ENCODE assay signal across 14 mouse cellular contexts in genomic region chr6:142748057-142748708, GRCm38 (mm10). TPM values are rescaled to one million over a fixed set of nuclear protein-coding genes. Genes with fewer than 3 reads are reported as not detected.
DNase-seq lines count a peak whose midpoint lies in the region; ATAC-seq and TF ChIP-seq lines count a peak whose summit lies in the region.
"Had no signal": no experiment of that assay in that cellular context is flagged by ENCODE, and none has a peak within 500 bp of the region (broad histone marks: within the 10 kb centered on the region; RNA-seq: fewer than 3 reads in every experiment).

No protein-coding gene starts in this region.

- TF ChIP-seq RAD21 in MEL (IDR thresholded peaks at IDR 0.05; ENCODE audit: low read depth, low read length): no peak

- H3K4me2 ChIP-seq in kidney, embryonic 16.5 days (replicated peaks; ENCODE audit: low read depth, low read length): no peak overlapping the region
- H3K4me2 ChIP-seq in kidney, embryonic 15.5 days: no peak overlapping the region
- H3K4me2 ChIP-seq: lung, embryonic 15.5 days had no signal

- no peak overlapping the region for H3K27ac ChIP-seq in kidney, adult 2 months (ENCODE audit: insufficient read depth, low read depth, low read length)
- no peak overlapping the region for H3K27ac ChIP-seq in kidney, embryonic 16.5 days (ENCODE audit: low read length)
- H3K27ac ChIP-seq in MEL (ENCODE audit: control insufficient read depth, low read depth, low read length): peak overlapping the region; percentile 38; the same call in 1 of the 2 replicates
- H3K27ac ChIP-seq in kidney, embryonic 15.5 days: no peak overlapping the region
- H3K27ac ChIP-seq: lung, embryonic 15.5 days had no signal

- no peaks in the 10 kb centered on the region for H3K4me1 ChIP-seq in kidney, adult 2 months (ENCODE audit: control insufficient read depth, insufficient read depth, low read length)
- no peaks in the 10 kb centered on the region for H3K4me1 ChIP-seq in kidney, embryonic 16.5 days (ENCODE audit: insufficient read depth, low read length)
- H3K4me1 ChIP-seq in MEL (ENCODE audit: control insufficient read depth in 1 of 2, insufficient read depth in 2 of 2, low read length in 2 of 2): peaks cover 10 to 22% of the 10 kb centered on the region in 2 experiments
- no peaks in the 10 kb centered on the region for H3K4me1 ChIP-seq in kidney, embryonic 15.5 days

- 64% methylated on average over 8 of the region's 8 CpGs for WGBS in kidney, adult 2 months
- WGBS in kidney, embryonic 16.5 days: 71% methylated on average over 8 of the region's 8 CpGs
- WGBS in kidney, embryonic 15.5 days: 63% methylated on average over 8 of the region's 8 CpGs

- peaks cover 4% of the 10 kb centered on the region; the same call in 1 of the 2 replicates for H3K9me3 ChIP-seq in kidney, embryonic 16.5 days (ENCODE audit: low read length)
- H3K9me3 ChIP-seq in MEL (replicated peaks; ENCODE audit: insufficient read depth, low read length): no peaks in the 10 kb centered on the region
- no peaks in the 10 kb centered on the region for H3K9me3 ChIP-seq in kidney, embryonic 15.5 days (replicated peaks)
- H3K9me3 ChIP-seq: lung, embryonic 15.5 days had no signal

- H3K36me3 ChIP-seq in kidney, adult 2 months (ENCODE audit: control insufficient read depth, insufficient read depth, low read length): no peaks in the 10 kb centered on the region
- H3K36me3 ChIP-seq in kidney, embryonic 16.5 days (ENCODE audit: insufficient read depth, low read length): no peaks in the 10 kb centered on the region
- peaks cover 0 to 25% of the 10 kb centered on the region in 2 experiments; a peak in 2 of 4 replicates for H3K36me3 ChIP-seq in MEL (ENCODE audit: control insufficient read depth in 1 of 2, insufficient read depth in 2 of 2, low read length in 2 of 2)
- no peaks in the 10 kb centered on the region for H3K36me3 ChIP-seq in kidney, embryonic 15.5 days
- H3K36me3 ChIP-seq: lung, embryonic 15.5 days had no signal

- H3K79me2 ChIP-seq in MEL (ENCODE audit: control insufficient read depth, insufficient read depth, low read length, poor library complexity): no peaks in the 10 kb centered on the region

- no peaks in the 10 kb centered on the region for H3K27me3 ChIP-seq in kidney, adult 2 months (replicated peaks; ENCODE audit: control insufficient read depth, insufficient read depth, low read length)
- no peaks in the 10 kb centered on the region for H3K27me3 ChIP-seq in kidney, embryonic 16.5 days (ENCODE audit: insufficient read depth, low read length)
- no peaks in the 10 kb centered on the region for H3K27me3 ChIP-seq in MEL (ENCODE audit: control insufficient read depth in 1 of 2, insufficient read depth in 2 of 2, low read length in 2 of 2)
- peaks cover 5% of the 10 kb centered on the region; the same call in 1 of the 2 replicates for H3K27me3 ChIP-seq in kidney, embryonic 15.5 days
- H3K27me3 ChIP-seq: lung, embryonic 15.5 days had no signal

- TF ChIP-seq EP300 in MEL (IDR thresholded peaks at IDR 0.05; ENCODE audit: low read depth in 1 of 2, low read length in 2 of 2): peak; percentile 19 to 33; a peak in 1 of 4 replicates

- no peak for ATAC-seq in kidney, embryonic 16.5 days (ENCODE audit: low FRiP score, low TSS enrichment)
- no peak for ATAC-seq in kidney, embryonic 15.5 days (replicated peaks; ENCODE audit: low FRiP score)
- ATAC-seq in granulocyte monocyte progenitor cell, adult 5-6 weeks (replicated peaks; ENCODE audit: poor library complexity, severe bottlenecking): no peak

- TF ChIP-seq CTCF in kidney, adult 2 months (conservative IDR thresholded peaks at IDR 0.05; ENCODE audit: insufficient read depth, insufficient read length, low read depth, low read length): no peak
- TF ChIP-seq CTCF in MEL (IDR thresholded peaks at IDR 0.05 in 2 of 3, conservative IDR thresholded peaks at IDR 0.05 in 1 of 3; ENCODE audit: control insufficient read depth in 1 of 3, insufficient read depth in 1 of 3, low read depth in 2 of 3, low read length in 3 of 3, poor library complexity in 1 of 3, severe bottlenecking in 1 of 3): no peak
- TF ChIP-seq CTCF in brain, embryonic 14.5 days (IDR thresholded peaks at IDR 0.05; ENCODE audit: borderline replicate concordance, extremely low read depth, insufficient read depth, insufficient read length): no peak

- no peak overlapping the region for H3K9ac ChIP-seq in kidney, embryonic 16.5 days (replicated peaks; ENCODE audit: low read length)
- H3K9ac ChIP-seq in MEL (ENCODE audit: control insufficient read depth, low read depth, low read length, poor library complexity, severe bottlenecking): peak overlapping the region; percentile 17; the same call in 1 of the 2 replicates
- no peak overlapping the region for H3K9ac ChIP-seq in kidney, embryonic 15.5 days
- H3K9ac ChIP-seq: lung, embryonic 15.5 days had no signal

- peak; percentile 19 for DNase-seq in kidney, adult 2 months
- DNase-seq in MEL (ENCODE audit: low read depth, low spot score): peak; percentile 51
- DNase-seq in brain, embryonic 14.5 days (ENCODE audit: low read depth): peak; percentile 18
- peak; percentile 31 for DNase-seq in lung, postnatal 14 days
- no peak for DNase-seq in kidney, postnatal 4 days
- DNase-seq: kidney, adult 11 months; left cerebral cortex, postnatal 4 days; right cerebral cortex, postnatal 14 days had no signal

- no peak for TF ChIP-seq POLR2A in kidney, adult 2 months (IDR thresholded peaks at IDR 0.05; ENCODE audit: low read depth, low read length)
- TF ChIP-seq POLR2A in MEL (IDR thresholded peaks at IDR 0.05; ENCODE audit: control insufficient read depth in 1 of 2, insufficient read depth in 1 of 2, low read depth in 1 of 2, low read length in 2 of 2, poor library complexity in 1 of 2): no peak
- TF ChIP-seq POLR2A in brain, embryonic 14.5 days (IDR thresholded peaks at IDR 0.05; ENCODE audit: borderline replicate concordance, extremely low read depth, insufficient read depth, insufficient read length, poor library complexity, severe bottlenecking): no peak

- H3K4me3 ChIP-seq in kidney, adult 2 months (ENCODE audit: insufficient read depth, low read depth, low read length): no peak overlapping the region
- H3K4me3 ChIP-seq in kidney, embryonic 16.5 days (ENCODE audit: low read length): no peak overlapping the region
- H3K4me3 ChIP-seq in MEL (ENCODE audit: control insufficient read depth in 1 of 2, insufficient read depth in 1 of 2, low read depth in 2 of 2, low read length in 2 of 2): peak overlapping the region; percentile 17 to 51; a peak in 2 of 4 replicates
- H3K4me3 ChIP-seq in kidney, embryonic 15.5 days (replicated peaks): no peak overlapping the region
- H3K4me3 ChIP-seq: erythroblast, embryonic 14.5 days; lung, embryonic 15.5 days had no signal

TF ChIP-seq in MEL, 35 proteins besides CTCF, POLR2A, EP300 and RAD21 (continues in another document):
- TF ChIP-seq USF2 (IDR thresholded peaks at IDR 0.05; ENCODE audit: borderline replicate concordance in 1 of 2, insufficient read depth in 1 of 2, low read depth in 1 of 2, low read length in 2 of 2): no peak
- no peak for TF ChIP-seq MYB (IDR thresholded peaks at IDR 0.05; ENCODE audit: low read depth, low read length)
- peak; percentile 61 for TF ChIP-seq ETS1 (IDR thresholded peaks at IDR 0.05; ENCODE audit: low read depth, low read length)
- TF ChIP-seq POLR2AphosphoS5 (IDR thresholded peaks at IDR 0.05; ENCODE audit: borderline replicate concordance, low read depth, low read length): no peak
- 0 out of 2 replicates have a peak, but pooled peaks have one; percentile 21 for TF ChIP-seq TCF12 (IDR thresholded peaks at IDR 0.05; ENCODE audit: low read depth, low read length)
- no peak for TF ChIP-seq GABPA (IDR thresholded peaks at IDR 0.05; ENCODE audit: low read depth, low read length)
- TF ChIP-seq MXI1 (IDR thresholded peaks at IDR 0.05; ENCODE audit: low read depth, low read length): peak; percentile 21; the same call in 1 of the 2 replicates
- peak; percentile 69; the same call in 1 of the 2 replicates for TF ChIP-seq MEF2A (IDR thresholded peaks at IDR 0.05; ENCODE audit: extremely low read depth, insufficient replicate concordance, low read depth, low read length, poor library complexity, severe bottlenecking)
- TF ChIP-seq USF1 (IDR thresholded peaks at IDR 0.05; ENCODE audit: low read depth, low read length): no peak

RNA-seq across cellular contexts. Expression of gene Cmas, which starts 8.3 kb away (rescaled TPM):
- polyA plus RNA-seq in kidney, adult 2 months (2012; rRNA removed): 11.4 and 16.5 TPM in 2 replicates
- 67.2 and 72.8 TPM in 2 replicates for polyA plus RNA-seq in kidney, embryonic 16.5 days (2015; fragmentation: Nextera tagmentation; extraction: Ambion mirVana)
- total RNA-seq in MEL (2012; rRNA removed): 29.4 and 44.6 TPM in 2 replicates
- polyA plus RNA-seq in MEL (2012; ENCODE audit: insufficient read depth in 1 of 2, insufficient read length in 2 of 2, low read depth in 1 of 2, low replicate concordance in 2 of 2, missing spikeins in 1 of 2): 10 to 100 TPM in 1 of 2 experiments, not detected in 1; 55.0 TPM
- 98.2 and 115 TPM in 2 replicates for polyA plus RNA-seq in brain, embryonic 14.5 days (2012; rRNA removed)
- 77.1 and 77.2 TPM in 2 replicates for polyA plus RNA-seq in kidney, embryonic 15.5 days (2015; fragmentation: Nextera tagmentation; extraction: Ambion mirVana)
- total RNA-seq in granulocyte monocyte progenitor cell, adult 5-6 weeks (2014; fragmentation: Nextera tagmentation): 61.7 and 65.1 TPM in 2 replicates
- 68.3 and 87.5 TPM in 2 replicates for total RNA-seq in granulocyte monocyte progenitor cell, adult 5-6 weeks (2017)

RNA-seq across cellular contexts. Expression of gene Abcc9, which starts 46.1 kb away (rescaled TPM):
- 4.1 and 5.3 TPM in 2 replicates for polyA plus RNA-seq in kidney, adult 2 months (2012; rRNA removed)
- 6.3 and 7.3 TPM in 2 replicates for polyA plus RNA-seq in kidney, embryonic 16.5 days (2015; fragmentation: Nextera tagmentation; extraction: Ambion mirVana)
- total RNA-seq in MEL (2012; rRNA removed): not detected in 2 replicates
- polyA plus RNA-seq in MEL (2012; ENCODE audit: insufficient read depth in 1 of 2, insufficient read length in 2 of 2, low read depth in 1 of 2, low replicate concordance in 2 of 2, missing spikeins in 1 of 2): not detected
- 4.4 and 8.0 TPM in 2 replicates for polyA plus RNA-seq in brain, embryonic 14.5 days (2012; rRNA removed)
- polyA plus RNA-seq in kidney, embryonic 15.5 days (2015; fragmentation: Nextera tagmentation; extraction: Ambion mirVana): 6.2 and 7.7 TPM in 2 replicates
- total RNA-seq in granulocyte monocyte progenitor cell, adult 5-6 weeks (2014; fragmentation: Nextera tagmentation): not detected in 2 replicates
- total RNA-seq in granulocyte monocyte progenitor cell, adult 5-6 weeks (2017): not detected in 2 replicates
- total RNA-seq: hematopoietic stem cell, adult 5-6 weeks had no signal
- polyA plus RNA-seq: erythroblast, embryonic 14.5 days had no signal

RNA-seq across cellular contexts. Expression of gene Sult6b2, which starts 56.1 kb away (rescaled TPM):
- not detected in 2 replicates for polyA plus RNA-seq in kidney, adult 2 months (2012; rRNA removed)
- polyA plus RNA-seq in kidney, embryonic 16.5 days (2015; fragmentation: Nextera tagmentation; extraction: Ambion mirVana): not detected in 2 replicates
- total RNA-seq in MEL (2012; rRNA removed): not detected in 2 replicates
- under 1 TPM in 1 of 2 experiments, not detected in 1; 0.07 TPM for polyA plus RNA-seq in MEL (2012; ENCODE audit: insufficient read depth in 1 of 2, insufficient read length in 2 of 2, low read depth in 1 of 2, low replicate concordance in 2 of 2, missing spikeins in 1 of 2)
- polyA plus RNA-seq in brain, embryonic 14.5 days (2012; rRNA removed): 0.15 and 0.25 TPM in 2 replicates
- not detected in 2 replicates for polyA plus RNA-seq in kidney, embryonic 15.5 days (2015; fragmentation: Nextera tagmentation; extraction: Ambion mirVana)
- not detected in 2 replicates for total RNA-seq in granulocyte monocyte progenitor cell, adult 5-6 weeks (2014; fragmentation: Nextera tagmentation)
- total RNA-seq in granulocyte monocyte progenitor cell, adult 5-6 weeks (2017): not detected in 2 replicates
- total RNA-seq: hematopoietic stem cell, adult 5-6 weeks had no signal
- polyA plus RNA-seq: erythroblast, embryonic 14.5 days; lung, embryonic 15.5 days had no signal

Comparison
In these comparisons a context has a peak if more than half of its experiments do, and no peak if none do; other contexts are left out.
1. DNase-seq: peak in kidney, adult 2 months (single experiment), MEL (single experiment), brain, embryonic 14.5 days (single experiment) and lung, postnatal 14 days (single experiment); none in kidney, postnatal 4 days (0 of 2).
2. H3K4me3 ChIP-seq: peak in MEL (2 of 2); none in kidney, adult 2 months (single experiment), kidney, embryonic 16.5 days (single experiment) and kidney, embryonic 15.5 days (single experiment).